Mouse (Mus musculus) hindbrain, embryonic 15.5 days (tissue): ENCODE data around the gene Zfp61. TPM values are rescaled to one million over a fixed set of nuclear protein-coding genes. Genes with fewer than 3 reads are reported as not detected.

Experiments
- ATAC-seq: fragments of 200-750 bp; cut with Nextera tagmentation; 2 replicates; pipeline ENCODE4 v1.8.0; 2017; ENCODE audit warnings: low read depth, moderate number of reproducible peaks, moderate TSS enrichment; ENCODE audit not compliant: low FRiP score
- H3K27ac ChIP-seq: fragments of 300-500 bp; sonication (generic); replicated peaks from 2 replicates; pipeline ENCODE4 v1.5.1; 2015; ENCODE audit warnings: mild to moderate bottlenecking, inconsistent platforms
- H3K27me3 ChIP-seq: fragments of 300-500 bp; sonication (generic); 2 replicates; pipeline ENCODE4 v1.6.1; 2015; ENCODE audit warnings: control low read depth, inconsistent platforms
- H3K36me3 ChIP-seq: fragments of 300-500 bp; sonication (generic); 2 replicates; pipeline ENCODE4 v1.6.1; 2015; ENCODE audit warnings: control low read depth, inconsistent platforms
- H3K4me1 ChIP-seq: fragments of 300-500 bp; sonication (generic); replicated peaks from 2 replicates; pipeline ENCODE4 v1.6.1; 2015; ENCODE audit warnings: control low read depth, inconsistent platforms
- H3K4me2 ChIP-seq: fragments of 300-500 bp; sonication (generic); 2 replicates; pipeline ENCODE4 v1.6.1; 2015; ENCODE audit warnings: moderate library complexity, mild to moderate bottlenecking, inconsistent platforms
- H3K4me3 ChIP-seq: fragments of 300-500 bp; sonication (generic); 2 replicates; pipeline ENCODE4 v1.5.1; 2015; ENCODE audit warnings: mild to moderate bottlenecking, inconsistent platforms
- H3K9ac ChIP-seq: fragments of 300-500 bp; sonication (generic); 2 replicates; pipeline ENCODE4 v1.6.1; 2015; ENCODE audit warnings: inconsistent platforms
- H3K9me3 ChIP-seq: fragments of 300-500 bp; sonication (generic); 2 replicates; pipeline ENCODE4 v1.6.1; 2016; ENCODE audit warnings: control low read depth, inconsistent platforms
- WGBS: fragments of 180-500 bp; shearing (Covaris S2); methylation state at CpG from one replicate; pipeline ENCODE4 v1.1.7; 2015; 5-methylcytosine and 5-hydroxymethylcytosine counted together
- polyA plus RNA-seq: library from polyadenylated mRNA; unstranded; fragments of >200 nt; fragmentation: Nextera tagmentation; extraction: Ambion mirVana; gene quantifications from 2 replicates; pipeline ENCODE4 v1.2.1, GENCODE M21; 2015

Gene Zfp61
- polyA plus RNA-seq, 1 experiment from 2014 or later: 42.3 TPM

DNA sequence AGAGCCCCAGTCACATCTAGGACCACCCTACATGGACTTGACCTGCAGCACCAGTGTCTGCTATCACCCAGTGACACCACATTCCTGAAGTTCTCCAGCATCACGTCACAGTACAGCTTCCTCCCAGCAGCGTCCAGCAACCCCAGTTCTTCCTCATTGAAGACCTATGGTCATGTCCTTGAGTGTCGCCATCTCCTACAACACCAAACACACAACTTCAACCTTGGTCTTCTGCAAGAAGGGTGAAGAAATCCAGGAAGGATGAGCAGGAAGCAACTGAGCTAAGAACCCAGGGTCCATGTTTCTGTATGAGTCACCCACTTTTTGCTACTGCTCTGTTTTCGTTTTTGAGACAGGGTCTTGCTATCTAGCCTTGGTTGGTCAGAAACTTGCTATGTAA, 21.6 kb upstream of the Zfp61 start:
- no peak overlapping the region for H3K4me2 ChIP-seq
- H3K36me3 ChIP-seq: no peaks in the 10 kb centered on the region
- H3K9ac ChIP-seq: no peak overlapping the region
- 0 out of 2 replicates have a peak, but pooled peaks cover 2% of the 10 kb centered on the region for H3K27me3 ChIP-seq
- no peak for ATAC-seq
- H3K4me1 ChIP-seq: peaks cover 14% of the 10 kb centered on the region
- no peak overlapping the region for H3K4me3 ChIP-seq
- H3K9me3 ChIP-seq: no peaks in the 10 kb centered on the region
- WGBS: 84% methylated on average over 4 of the region's 4 CpGs
- no peak overlapping the region for H3K27ac ChIP-seq

DNA sequence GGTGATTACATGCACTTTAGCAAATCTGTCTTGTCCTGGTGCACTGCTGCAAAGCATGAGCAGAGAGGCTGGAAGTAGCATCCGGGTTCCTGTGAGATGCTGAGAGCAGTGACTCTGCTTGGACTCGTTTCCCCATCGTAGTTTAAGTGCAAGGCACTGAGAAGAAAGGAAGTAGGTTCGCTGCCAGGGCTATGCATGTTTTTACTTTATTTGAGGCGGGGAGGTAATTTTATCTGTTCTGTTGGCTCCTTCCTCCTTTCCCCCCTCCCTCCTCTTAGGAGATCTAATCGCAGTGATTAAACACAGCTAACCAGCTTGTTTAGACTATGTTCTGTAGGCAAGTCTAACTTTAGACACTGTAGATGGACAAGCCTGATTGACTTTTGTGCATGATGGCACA, 17.9 kb upstream of the Zfp61 start:
- H3K9ac ChIP-seq: no peak overlapping the region
- 0 out of 2 replicates have a peak, but pooled peaks cover 2% of the 10 kb centered on the region for H3K27me3 ChIP-seq
- 76% methylated on average over 6 of the region's 6 CpGs for WGBS
- no peak overlapping the region for H3K4me3 ChIP-seq
- ATAC-seq: no peak
- H3K9me3 ChIP-seq: no peaks in the 10 kb centered on the region
- no peaks in the 10 kb centered on the region for H3K36me3 ChIP-seq
- no peak overlapping the region for H3K4me2 ChIP-seq
- no peak overlapping the region for H3K27ac ChIP-seq
- H3K4me1 ChIP-seq: peaks cover 17% of the 10 kb centered on the region

DNA sequence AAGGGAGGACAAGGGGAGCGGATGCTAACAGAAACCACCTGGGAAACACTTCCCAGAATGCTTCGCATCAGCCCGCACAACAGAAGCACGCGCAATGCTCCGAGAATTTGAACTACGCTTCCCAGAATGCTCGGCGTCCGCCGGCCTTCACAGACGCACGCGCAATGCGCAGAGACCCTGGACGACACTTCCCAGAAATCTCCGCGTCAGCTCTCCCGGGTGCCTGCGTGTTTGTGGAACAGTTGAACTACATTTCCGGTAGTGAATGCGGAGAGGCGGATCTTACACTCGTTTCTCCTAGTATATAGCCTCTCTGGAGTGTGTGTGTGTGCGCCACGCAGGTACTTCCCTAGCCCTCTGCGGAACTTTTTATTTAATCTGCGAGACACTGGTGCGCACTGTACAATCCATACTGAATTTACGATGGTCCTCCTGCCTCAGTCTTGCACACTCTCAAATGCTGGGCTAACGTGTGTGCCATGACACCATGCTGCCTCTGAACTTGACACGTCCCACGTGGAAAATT, 15.6 kb upstream of the Zfp61 start, which contains the start of gene Zfp94:
Gene Zfp94, minus strand, starts transcription at position 100 of the 526 bp plus-strand sequence.
- ATAC-seq: peak; percentile 97
- Histone ChIP-seq H3K4me2 (peak within 1 kb of the TSS; percentile 79), H3K27me3 (0 out of 2 replicates have a peak, but pooled peaks cover 2% of the 10 kb centered on the region), H3K9ac (peak within 1 kb of the TSS; percentile 73), H3K36me3 (peaks cover 5% of the 10 kb centered on the region; the same call in 1 of the 2 replicates), H3K4me3 (peak within 1 kb of the TSS; percentile 72), H3K4me1 (peaks cover 17% of the 10 kb centered on the region), H3K9me3 (no peaks in the 10 kb centered on the region), H3K27ac (peak within 1 kb of the TSS; percentile 87)
- 1% methylated on average over 33 of the region's 33 CpGs for WGBS

DNA sequence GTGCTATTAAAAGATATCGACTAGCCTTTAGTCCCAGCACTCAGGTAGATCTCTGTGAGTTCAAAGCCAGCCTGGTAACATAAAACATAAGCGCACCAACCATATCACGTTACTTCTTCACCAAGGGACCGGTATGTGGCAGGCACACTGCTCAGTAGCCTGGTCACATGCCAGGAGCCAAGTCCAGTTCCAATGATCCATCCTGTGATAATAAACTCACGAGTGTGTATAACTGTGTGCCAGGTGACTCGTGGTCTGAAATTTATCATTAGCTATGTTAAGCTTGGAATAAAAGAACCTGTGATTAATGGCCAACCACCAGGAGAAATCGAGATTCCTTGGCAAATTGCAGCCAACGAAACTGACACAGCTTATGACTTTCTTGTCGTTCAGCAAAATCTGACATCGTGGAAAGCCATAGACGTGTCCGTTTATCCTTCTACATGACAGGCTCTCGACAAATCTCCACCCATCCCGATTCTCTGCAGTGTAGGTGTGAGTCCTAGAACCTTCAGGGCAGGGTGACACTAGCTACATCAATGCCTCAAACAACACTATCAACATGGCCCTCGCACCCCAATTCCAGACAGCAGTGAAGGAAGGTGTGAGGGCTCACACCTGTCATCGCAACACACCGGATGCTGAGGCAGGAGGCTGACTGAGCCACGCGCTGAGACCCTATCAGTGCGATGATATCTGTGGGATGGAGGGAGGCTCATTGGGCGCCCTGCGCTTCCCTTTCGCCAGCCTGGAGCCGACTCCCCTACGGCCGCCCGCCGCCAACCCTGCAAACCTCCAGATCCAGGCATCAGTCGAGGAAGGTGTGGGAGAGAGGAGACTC, 14.9 kb upstream of the Zfp61 start:
- Histone ChIP-seq H3K4me2 (peak overlapping the region; percentile 79), H3K9me3 (no peaks in the 10 kb centered on the region), H3K9ac (peak overlapping the region; percentile 73), H3K27ac (peak overlapping the region; percentile 87), H3K4me3 (peak overlapping the region; percentile 72), H3K36me3 (peaks cover 12% of the 10 kb centered on the region), H3K27me3 (0 out of 2 replicates have a peak, but pooled peaks cover 2% of the 10 kb centered on the region), H3K4me1 (peaks cover 17% of the 10 kb centered on the region)
- WGBS: 28% methylated on average over 29 of the region's 29 CpGs
- no peak; the same call in 1 of the 2 replicates for ATAC-seq

DNA sequence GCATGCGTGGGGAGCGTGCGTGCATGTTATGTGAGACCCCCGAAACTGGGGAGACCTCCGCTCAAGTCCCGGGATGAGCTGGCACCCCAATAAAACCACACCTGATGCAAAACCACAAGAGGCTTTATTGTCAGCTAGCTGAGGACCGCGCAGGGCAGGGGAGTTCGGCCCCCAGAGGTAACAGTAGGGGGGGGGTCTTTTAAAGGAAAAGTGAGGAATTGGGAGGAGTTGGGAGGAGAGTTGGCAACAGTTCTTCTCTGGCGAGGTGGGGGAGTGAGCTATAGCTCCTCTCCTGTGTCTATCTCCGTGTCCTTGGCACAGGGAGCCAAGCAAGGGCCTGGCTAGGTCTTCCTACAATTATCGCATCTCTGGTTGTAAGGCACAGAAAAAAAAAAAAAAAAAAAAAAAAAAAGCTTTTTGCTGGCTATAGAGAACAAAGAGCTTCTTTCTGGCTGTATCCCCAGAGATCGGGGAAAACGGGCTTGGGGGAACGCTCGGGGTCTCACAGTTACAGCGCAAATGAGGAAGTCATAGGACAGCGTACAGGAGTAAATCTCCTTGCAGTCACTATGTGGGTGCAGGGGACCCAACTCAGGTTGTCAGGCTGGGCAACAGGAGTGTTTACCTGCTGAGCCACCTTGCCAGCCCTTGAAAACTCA, 1.1 kb downstream of the Zfp61 start:
- peak overlapping the region; percentile 78 for H3K4me3 ChIP-seq
- H3K9ac ChIP-seq: peak overlapping the region; percentile 82
- peaks cover 26% of the 10 kb centered on the region for H3K4me1 ChIP-seq
- H3K27me3 ChIP-seq: no peaks in the 10 kb centered on the region
- ATAC-seq: peak; percentile 53
- H3K27ac ChIP-seq: peak overlapping the region; percentile 92
- no peaks in the 10 kb centered on the region for H3K9me3 ChIP-seq
- peaks cover 41% of the 10 kb centered on the region for H3K36me3 ChIP-seq
- WGBS: under 1% methylated on average over 18 of the region's 18 CpGs
- peak overlapping the region; percentile 88 for H3K4me2 ChIP-seq

DNA sequence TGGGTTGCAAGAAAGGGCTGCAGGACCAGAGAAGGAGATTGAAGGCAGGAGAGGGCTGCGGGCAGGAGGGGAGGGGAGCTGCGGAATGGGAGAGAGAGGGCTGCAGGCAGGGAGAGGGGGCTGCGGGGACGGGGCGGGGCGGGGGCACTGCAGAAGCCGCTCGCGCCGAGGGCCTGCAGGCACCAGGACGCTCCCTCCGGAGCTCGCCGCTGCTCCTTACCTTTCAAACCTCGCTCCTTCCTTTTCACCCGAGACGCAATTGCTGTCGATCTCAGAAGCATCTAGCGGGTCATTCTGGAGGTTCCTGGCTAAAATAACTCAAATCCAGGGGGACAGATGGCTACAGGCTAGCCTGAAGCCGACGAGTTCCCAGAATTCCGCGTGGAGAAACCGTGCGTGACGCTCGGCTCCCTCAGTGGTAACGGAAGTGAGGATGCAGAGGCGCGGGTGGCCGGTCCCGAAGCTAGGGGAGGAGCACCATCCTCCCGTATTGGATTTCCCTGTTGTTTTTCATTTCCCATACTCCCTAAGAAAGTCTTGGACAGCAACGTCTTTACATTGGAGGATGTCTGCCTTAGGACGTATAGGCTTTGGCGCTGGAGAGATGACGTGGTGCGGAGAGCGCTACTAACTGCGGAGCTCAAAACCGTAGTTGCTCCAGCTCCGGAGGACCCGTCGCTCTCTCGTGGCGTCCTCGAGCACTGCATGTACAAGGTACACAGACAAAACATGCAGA, 1.9 kb downstream of the Zfp61 start:
- H3K27ac ChIP-seq: peak overlapping the region; percentile 92
- peak overlapping the region; percentile 88 for H3K4me2 ChIP-seq

DNA sequence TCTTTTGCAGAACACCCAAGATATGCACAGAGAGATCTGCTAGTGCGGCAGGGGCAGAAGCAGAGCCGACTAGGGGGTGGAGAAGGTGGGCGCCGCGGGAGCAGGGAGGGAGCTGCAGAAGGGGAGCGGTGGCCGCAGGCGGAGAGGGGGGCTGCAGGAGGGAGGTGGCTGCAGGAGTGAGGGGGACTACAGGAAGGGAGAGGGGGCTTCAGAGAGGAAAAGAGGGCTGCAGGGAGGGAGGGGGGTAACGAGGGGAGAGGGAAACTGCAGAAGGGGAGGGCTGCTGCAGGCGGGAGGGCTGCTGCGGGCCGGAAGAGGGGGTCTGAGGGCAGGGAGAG, 2.4 kb downstream of the Zfp61 start:
- peak overlapping the region; percentile 78 for H3K4me3 ChIP-seq
- WGBS: 0% methylated on average over 12 of the region's 12 CpGs
- ATAC-seq: peak; percentile 50
- no peaks in the 10 kb centered on the region for H3K27me3 ChIP-seq
- H3K9ac ChIP-seq: peak overlapping the region; percentile 82
- H3K36me3 ChIP-seq: peaks cover 52% of the 10 kb centered on the region
- H3K4me2 ChIP-seq: peak overlapping the region; percentile 88
- H3K9me3 ChIP-seq: no peaks in the 10 kb centered on the region
- peaks cover 26% of the 10 kb centered on the region for H3K4me1 ChIP-seq
- H3K27ac ChIP-seq: peak overlapping the region; percentile 92

More for the DNA sequence above, 1.9 kb downstream of the Zfp61 start:
- no peaks in the 10 kb centered on the region for H3K9me3 ChIP-seq
- WGBS: under 1% methylated on average over 46 of the region's 47 CpGs
- peak overlapping the region; percentile 78 for H3K4me3 ChIP-seq
- peak; percentile 92 for ATAC-seq
- peak overlapping the region; percentile 82 for H3K9ac ChIP-seq
- peaks cover 26% of the 10 kb centered on the region for H3K4me1 ChIP-seq
- H3K27me3 ChIP-seq: no peaks in the 10 kb centered on the region
- H3K36me3 ChIP-seq: peaks cover 49% of the 10 kb centered on the region

DNA sequence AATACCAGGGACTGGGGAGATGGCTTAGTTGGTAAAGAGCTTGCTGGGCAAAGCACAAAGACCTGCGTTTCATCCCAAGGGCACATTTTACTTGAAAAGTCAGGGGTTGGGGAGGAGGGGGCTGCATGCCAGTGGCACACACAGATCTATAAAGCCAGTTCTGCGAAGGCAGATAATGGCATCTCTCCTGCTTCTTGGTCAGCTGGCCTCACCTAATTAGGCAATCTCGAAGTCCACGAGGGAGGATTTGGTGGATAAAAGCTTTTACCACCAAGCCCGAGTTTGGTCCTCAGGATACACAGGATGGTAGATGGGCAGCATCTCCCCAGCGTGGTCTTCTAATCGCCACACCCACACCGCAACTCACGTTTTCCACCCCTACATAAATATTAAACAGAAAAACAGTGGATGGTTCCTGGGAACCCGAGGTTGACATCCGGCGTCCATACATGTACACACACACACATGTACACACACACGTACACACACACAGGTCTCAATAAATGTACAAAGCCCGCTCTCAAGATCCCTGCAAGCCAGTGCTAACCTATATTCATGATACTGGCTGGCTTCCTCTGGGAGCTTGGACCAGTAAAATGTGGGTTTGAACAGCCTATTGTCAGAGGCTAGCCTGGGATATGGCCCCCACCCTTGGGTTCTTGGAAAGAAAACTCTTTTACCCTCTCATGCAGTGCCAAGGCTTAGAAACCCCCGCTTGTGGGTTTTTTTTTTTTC, 3.5 kb downstream of the Zfp61 start:
- H3K27me3 ChIP-seq: no peaks in the 10 kb centered on the region
- H3K27ac ChIP-seq: 0 out of 2 replicates have a peak overlapping the region, but pooled peaks have one; percentile 92
- no peaks in the 10 kb centered on the region for H3K9me3 ChIP-seq
- no peak for ATAC-seq
- H3K36me3 ChIP-seq: peaks cover 50% of the 10 kb centered on the region
- 0 out of 2 replicates have a peak overlapping the region, but pooled peaks have one; percentile 82 for H3K9ac ChIP-seq
- H3K4me3 ChIP-seq: peak overlapping the region; percentile 78
- H3K4me1 ChIP-seq: peaks cover 26% of the 10 kb centered on the region
- H3K4me2 ChIP-seq: peak overlapping the region; percentile 88
- 90% methylated on average over 15 of the region's 15 CpGs for WGBS

DNA sequence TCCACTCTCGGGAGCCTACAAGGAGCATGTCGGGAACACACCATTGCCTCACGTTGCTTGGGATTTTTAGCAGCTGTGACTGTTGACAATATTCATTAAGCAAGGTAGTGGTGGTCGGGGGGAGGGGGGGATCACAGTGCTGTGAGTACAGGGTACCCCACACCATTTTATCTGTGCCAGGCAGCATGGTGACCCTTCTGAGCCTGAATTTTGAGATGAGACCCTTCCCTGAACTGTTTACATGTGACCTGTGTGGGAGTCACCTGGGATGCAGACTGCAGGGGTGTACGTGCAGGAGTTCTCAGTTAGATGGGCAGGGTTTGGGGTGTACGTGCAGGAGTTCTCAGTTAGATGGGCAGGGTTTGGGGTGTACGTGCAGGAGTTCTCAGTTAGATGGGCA, 4.6 kb downstream of the Zfp61 start:
- peaks cover 51% of the 10 kb centered on the region for H3K36me3 ChIP-seq
- H3K4me2 ChIP-seq: no peak overlapping the region
- no peaks in the 10 kb centered on the region for H3K9me3 ChIP-seq
- H3K4me1 ChIP-seq: peaks cover 26% of the 10 kb centered on the region
- no peak for ATAC-seq
- H3K27me3 ChIP-seq: no peaks in the 10 kb centered on the region
- no peak overlapping the region for H3K9ac ChIP-seq
- WGBS: 93% methylated on average over 7 of the region's 7 CpGs
- H3K4me3 ChIP-seq: no peak overlapping the region
- no peak overlapping the region for H3K27ac ChIP-seq

DNA sequence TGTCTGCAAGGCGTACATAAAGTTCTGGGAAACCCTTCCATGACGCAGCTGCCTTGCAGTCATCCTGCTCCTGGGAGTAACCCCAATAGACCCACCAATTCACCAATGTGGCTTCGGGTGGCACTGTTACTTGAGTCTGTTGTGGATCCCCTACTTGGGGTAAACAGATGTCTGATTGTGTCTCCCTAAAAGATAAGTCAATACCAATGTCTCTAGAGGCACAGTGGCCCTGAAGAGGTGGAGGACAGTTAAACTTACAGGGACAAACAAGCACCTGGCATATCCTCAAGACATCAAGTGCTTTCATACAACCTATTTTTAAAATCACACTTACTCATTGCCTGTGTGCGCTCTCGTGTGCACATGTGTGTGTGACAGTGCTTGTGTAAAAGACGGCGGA, 5.7 kb downstream of the Zfp61 start:
- 99% methylated on average over 7 of the region's 7 CpGs for WGBS
- Histone ChIP-seq H3K4me3 (no peak overlapping the region), H3K9ac (no peak overlapping the region), H3K27me3 (no peaks in the 10 kb centered on the region), H3K9me3 (no peaks in the 10 kb centered on the region), H3K4me1 (peaks cover 19% of the 10 kb centered on the region), H3K36me3 (peaks cover 59% of the 10 kb centered on the region), H3K4me2 (no peak overlapping the region), H3K27ac (no peak overlapping the region)
- ATAC-seq: no peak

DNA sequence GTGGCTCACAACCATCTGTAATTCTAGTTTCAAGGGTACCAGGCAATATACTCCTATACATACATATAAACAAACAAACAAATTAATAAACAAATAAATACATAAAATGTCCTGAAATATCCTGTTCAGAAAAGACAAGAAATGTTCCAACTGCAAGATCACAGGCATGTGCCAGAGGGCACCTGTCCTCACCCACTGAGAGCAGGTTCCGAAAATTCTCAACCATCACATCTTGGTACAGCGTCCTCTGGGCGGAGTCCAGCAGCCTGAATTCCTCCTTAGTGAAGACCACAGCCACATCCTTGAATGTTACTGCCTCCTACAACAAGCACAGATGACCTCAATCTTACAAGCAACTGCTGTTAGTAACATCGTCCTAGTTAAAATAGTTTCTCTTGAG, 6.3 kb downstream of the Zfp61 start:
- Histone ChIP-seq H3K4me2 (no peak overlapping the region), H3K4me1 (peaks cover 13% of the 10 kb centered on the region), H3K27ac (no peak overlapping the region), H3K9ac (no peak overlapping the region), H3K27me3 (no peaks in the 10 kb centered on the region), H3K36me3 (peaks cover 66% of the 10 kb centered on the region), H3K4me3 (no peak overlapping the region), H3K9me3 (no peaks in the 10 kb centered on the region)
- ATAC-seq: no peak
- over 99% methylated on average over 4 of the region's 4 CpGs for WGBS
